Mouse (Mus musculus): ENCODE results near the gene Adap2. TPM values are rescaled to one million over a fixed set of nuclear protein-coding genes. Genes with fewer than 3 reads are reported as not detected.
"Not testable (repeated sequence)": the region's sequence is repeated elsewhere in the genome, so short reads cannot be mapped to it uniquely, and the experiment has no call there.

Gene Adap2
- total RNA-seq, 2 experiments from 2014 or later = 7.1 to 10.6 TPM

DNA sequence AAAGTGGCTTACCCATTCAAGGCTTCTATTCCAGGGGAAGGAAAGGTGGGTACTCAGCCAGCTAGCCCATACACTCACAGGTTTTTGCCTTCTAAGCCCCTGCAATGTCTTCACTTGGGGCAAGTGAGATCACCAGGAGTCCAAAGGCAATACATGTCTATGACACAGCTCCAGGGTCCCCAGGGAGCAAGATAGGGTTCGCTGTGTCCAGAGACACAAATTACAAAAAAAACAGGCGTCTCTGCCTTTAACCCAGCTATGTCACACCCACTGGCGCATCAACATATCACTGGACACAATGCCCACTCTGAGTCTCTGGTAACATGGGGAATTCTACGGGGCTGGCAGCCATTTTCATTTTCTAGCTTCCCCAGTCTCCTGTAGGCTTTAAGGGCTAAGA, 2.1 kb downstream of the Adap2 start:
- intact Hi-C loops (cut with DNase I) = no loop called here
- no peak for DNase-seq (ENCODE audit: low spot score in 2 of 2)

DNA sequence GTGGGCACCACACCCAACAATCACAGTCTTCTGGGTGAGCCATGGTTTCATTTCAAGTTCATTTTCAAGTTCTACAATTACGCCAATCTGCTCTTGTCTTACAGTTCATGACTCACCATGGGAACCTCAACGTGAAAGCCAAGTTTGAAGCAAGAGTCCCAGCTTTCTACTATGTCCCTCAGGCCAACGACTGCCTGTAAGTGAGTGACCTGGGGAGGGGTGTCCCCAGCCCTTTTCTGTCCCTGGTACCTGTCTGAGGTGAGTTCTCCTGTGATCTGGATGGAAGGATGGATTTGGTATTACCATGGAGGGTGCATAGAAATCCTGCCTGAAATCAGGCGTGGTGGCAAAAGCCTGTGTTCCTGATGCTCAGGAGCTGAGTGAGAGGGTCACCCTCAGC, 2.9 kb downstream of the Adap2 start:
- intact Hi-C loops (cut with DNase I) = no loop called here
- no peak for DNase-seq (ENCODE audit: low spot score in 2 of 2)

DNA sequence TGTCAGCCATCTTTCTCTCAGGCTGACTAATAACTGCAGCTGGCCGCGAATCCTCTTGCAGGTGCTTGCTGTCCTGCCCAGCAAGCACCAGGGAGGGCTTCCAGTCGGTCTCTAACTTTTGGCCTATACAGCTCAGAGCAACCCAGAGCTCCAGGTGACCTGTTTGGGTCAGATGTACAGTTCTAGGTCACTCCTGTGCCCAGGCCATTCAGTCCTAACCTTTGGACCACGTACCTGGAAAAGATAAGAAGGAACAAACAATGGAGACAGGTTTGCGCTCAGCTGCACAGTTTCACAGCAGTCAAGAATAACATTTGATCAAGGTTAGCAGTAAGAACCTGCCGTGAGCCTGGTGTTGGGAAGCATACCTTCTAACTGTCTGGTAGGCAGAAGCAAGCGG, 5.1 kb downstream of the Adap2 start:
- no peak for DNase-seq (ENCODE audit: low spot score in 2 of 2)
- intact Hi-C loops (cut with DNase I) = no loop called here

DNA sequence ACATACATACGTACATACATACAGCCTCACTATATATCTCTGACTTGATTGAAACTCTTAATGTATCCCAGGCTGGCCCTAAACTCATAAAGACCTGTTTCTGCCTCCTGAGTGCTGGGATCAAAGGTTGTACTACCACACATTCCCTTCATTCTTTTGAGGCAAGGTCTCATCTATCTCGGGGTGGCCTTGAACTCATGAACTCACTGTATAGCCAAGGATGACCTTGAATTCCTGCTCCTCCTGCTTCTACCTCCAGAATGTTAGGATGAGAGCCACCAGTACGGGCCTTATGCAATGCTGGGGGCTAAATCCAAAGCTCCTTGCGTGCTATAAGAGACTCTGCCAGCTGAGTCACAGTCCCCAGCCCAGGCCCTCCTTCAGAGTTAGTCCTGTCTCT, 7.1 kb downstream of the Adap2 start:
- intact Hi-C loops (cut with DNase I) = no loop called here
- no peak for DNase-seq (ENCODE audit: low spot score in 2 of 2)

DNA sequence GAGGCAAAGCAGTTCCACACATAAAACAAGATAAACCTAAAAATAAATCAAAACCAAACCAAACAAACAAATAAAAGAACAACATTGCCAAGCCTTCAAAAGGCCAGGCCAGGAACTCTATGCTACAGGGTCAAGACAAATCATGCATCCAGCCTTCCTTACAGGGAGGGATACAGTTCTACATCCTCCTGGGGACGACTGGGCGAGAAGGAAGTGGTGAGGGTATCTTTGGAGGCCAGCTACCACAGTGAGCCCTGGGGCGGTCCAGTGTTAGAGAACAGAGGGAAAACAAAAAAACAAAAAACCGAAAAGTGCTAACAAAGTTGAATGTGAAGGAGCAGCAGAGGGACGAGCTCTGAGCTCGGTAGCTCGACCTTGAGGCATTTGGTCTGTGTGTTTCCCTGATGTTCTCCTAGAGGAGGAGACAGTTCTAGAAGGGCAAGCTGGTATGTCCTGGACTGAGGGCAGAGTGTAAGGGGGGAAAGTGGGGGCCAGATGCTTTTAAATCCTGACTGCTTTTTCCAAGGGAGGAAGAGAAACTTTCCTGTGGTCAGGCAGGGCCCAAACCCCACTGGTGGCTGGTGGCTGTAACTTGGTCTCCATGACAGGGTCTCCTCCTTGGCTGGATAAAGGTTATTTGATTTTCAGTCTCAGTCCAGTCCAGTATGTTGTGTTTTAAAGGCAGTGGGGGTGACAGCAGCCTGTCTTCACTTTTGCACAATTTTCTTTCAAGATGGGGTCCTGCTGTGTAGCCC, 9.6 kb downstream of the Adap2 start:
- DNase-seq (ENCODE audit: low spot score in 2 of 2) = no peak
- intact Hi-C loops (cut with DNase I) = no loop called here

DNA sequence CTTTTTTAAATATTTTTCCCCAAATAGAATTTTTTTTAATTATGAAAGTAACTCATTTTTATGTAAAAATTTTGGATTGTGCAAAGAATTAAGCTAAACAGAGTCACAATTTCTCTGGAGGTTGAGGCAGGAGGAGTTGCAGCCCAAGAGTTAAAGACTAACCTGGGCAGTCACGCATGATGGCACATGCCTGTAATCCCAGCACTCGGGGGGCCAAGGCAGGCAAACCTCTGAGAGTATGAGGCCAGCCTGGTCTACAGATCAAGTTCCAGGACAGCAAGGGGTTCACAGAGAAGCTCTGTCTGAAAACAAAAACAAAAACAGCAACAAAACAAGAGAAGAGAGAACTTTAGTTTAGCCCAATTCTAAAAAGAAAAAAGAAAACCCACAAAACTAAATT, 10.3 kb downstream of the Adap2 start:
- intact Hi-C loops (cut with DNase I) = no loop called here
- DNase-seq (ENCODE audit: low spot score in 2 of 2) = no peak

DNA sequence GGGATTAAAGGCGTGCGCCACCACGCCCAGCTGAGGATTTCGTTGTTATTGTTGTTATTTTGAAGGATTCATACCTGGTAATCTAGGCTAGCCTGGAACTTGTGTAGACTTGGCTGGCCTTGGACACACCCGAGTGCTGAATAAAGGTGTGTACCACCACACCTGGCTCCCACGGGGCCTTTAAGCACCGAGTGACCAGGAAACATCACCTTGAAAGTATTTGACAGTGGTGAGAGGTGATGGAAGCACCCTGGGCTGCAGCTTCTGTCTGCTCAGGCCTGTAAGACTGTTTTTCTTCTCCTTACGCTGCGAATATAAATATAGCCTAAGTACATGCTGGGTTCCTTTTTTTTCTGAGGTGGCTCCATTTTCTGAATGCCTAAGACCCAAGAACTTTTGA, 14.2 kb downstream of the Adap2 start:
- intact Hi-C loops (cut with DNase I) = no loop called here
- DNase-seq (ENCODE audit: low spot score in 2 of 2) = no peak

DNA sequence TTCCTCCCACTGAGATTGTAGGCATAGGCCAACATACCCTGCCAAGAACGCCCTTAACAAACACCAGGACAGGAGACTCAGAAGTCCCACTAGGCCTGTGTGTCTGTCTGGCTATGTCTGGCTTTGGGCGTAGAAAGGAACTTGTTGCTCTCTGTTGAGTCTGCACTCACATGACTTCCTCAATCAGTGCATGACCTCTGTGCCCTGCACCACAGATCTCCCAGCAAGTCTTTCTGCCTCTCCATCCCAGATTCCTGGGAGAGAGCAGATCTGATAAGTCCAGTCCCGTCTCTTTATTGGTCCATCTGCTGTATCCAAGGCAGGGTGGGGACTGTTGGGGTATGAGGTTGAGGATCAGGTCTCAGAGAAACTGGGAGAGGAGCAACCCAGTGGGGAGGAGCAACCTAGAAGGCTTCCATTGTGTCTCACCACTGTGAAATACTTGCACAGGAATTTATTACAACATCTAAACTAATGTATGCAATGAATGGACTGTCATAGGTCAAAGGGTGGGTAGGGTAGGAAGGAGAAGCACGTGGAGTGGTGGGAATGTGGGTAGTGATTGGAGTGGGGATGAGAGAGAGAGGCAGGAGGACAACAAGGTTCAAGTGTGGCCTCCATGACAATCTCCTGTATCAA, 14.8 kb downstream of the Adap2 start:
- DNase-seq (ENCODE audit: low spot score in 2 of 2) = no peak
- intact Hi-C loops (cut with DNase I) = no loop called here

DNA sequence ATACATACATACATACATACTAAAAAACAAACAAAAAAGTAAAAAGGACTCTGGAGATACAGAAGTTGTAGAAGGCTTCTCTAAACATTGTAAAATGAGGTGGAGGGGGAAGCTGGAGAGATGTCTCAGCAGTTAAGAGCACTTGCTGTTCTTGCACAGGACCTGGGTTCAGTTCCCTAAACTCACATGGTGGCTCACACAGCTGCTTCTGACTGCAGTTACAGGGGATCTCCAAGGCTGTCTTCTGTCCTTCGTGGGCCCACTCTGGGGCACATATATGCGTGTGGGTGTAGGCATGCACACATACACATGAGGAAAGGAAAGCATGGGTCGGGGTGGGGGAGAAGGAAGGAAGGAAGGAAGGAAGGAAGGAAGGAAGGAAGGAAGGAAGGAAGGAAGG, 15.7 kb downstream of the Adap2 start:
- no peak for DNase-seq (ENCODE audit: low spot score in 2 of 2)
- intact Hi-C loops (cut with DNase I) = no loop called here

DNA sequence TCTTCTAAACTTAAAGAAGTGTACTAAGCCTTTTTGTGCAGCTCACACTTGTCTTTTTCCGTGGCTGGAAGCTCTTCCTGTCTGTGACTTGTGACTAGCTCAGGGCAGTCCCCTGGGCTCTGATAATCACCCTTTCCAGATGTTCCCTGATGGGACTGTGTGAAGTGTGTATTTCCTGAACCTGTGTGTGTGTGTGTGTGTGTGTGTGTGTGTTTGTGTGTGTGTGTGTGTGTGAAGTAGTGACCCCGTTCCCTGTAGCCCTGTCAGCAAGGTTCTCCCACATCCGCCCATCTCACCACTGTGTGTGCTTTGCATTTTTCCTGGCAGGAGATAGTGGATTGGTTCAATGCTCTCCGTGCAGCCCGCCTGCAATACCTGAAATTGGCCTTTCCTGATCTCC, 16.4 kb downstream of the Adap2 start:
- intact Hi-C loops (cut with DNase I) = no loop called here

DNA sequence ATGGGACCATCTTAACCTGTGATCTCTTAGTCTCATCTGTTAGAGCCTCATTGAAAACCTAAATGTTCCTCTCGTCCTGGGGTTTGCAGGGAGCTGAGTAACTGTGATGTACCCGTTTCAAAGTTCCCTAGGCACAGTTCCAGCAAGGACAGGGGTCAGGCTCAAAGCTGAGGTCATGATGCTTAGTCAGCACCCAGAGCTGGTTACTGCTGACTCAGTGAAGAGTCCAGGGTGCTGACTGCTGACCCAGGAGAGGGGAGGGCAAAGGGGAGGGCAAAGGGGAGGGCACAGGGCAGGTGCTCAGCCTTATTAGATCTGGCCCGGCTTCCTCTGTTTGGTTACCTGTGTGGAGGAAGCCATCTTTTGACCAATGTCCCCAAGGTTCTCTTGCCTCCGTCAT, 18.0 kb downstream of the Adap2 start:
- DNase-seq (ENCODE audit: low spot score in 2 of 2) = no peak
- intact Hi-C loops (cut with DNase I) = no loop called here

More for the DNA sequence above, 16.4 kb downstream of the Adap2 start:
- no peak for DNase-seq (ENCODE audit: low spot score in 2 of 2)

DNA sequence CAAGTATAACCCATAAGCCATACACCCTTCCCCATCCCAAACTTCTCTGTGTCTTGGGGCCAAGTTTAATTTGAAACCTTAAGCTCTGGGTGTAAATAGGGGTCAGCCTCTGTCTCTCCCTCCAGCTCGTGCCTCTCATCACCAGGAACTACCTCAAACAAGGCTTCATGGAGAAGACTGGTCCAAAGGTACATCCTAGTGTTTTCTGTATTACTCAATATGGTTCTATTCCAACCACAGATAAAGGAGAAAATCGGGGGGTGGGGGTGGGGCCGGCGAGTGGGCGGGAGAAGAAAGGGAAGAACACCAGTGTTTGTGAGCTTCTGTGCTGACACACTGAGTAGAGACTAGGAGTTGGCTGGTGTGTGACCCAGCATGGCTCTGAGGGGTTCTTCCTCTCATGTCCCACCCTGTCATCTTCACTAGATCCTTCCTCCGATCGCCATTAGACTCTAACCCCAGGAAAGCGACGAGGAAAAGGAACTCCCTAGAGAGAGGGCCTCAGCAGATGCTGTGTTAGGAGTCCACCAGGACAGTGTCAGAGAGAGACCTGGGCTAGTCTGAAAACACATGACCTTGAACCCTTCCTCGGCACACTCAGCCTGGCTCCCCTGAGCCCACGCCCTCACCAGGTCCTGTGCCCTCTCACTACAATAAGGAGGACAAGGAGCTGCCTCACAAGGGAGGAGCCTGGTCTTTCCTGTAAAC, 20.2 kb downstream of the Adap2 start:
- intact Hi-C loops (cut with DNase I) = no loop called here
- DNase-seq (ENCODE audit: low spot score in 2 of 2) = no peak

DNA sequence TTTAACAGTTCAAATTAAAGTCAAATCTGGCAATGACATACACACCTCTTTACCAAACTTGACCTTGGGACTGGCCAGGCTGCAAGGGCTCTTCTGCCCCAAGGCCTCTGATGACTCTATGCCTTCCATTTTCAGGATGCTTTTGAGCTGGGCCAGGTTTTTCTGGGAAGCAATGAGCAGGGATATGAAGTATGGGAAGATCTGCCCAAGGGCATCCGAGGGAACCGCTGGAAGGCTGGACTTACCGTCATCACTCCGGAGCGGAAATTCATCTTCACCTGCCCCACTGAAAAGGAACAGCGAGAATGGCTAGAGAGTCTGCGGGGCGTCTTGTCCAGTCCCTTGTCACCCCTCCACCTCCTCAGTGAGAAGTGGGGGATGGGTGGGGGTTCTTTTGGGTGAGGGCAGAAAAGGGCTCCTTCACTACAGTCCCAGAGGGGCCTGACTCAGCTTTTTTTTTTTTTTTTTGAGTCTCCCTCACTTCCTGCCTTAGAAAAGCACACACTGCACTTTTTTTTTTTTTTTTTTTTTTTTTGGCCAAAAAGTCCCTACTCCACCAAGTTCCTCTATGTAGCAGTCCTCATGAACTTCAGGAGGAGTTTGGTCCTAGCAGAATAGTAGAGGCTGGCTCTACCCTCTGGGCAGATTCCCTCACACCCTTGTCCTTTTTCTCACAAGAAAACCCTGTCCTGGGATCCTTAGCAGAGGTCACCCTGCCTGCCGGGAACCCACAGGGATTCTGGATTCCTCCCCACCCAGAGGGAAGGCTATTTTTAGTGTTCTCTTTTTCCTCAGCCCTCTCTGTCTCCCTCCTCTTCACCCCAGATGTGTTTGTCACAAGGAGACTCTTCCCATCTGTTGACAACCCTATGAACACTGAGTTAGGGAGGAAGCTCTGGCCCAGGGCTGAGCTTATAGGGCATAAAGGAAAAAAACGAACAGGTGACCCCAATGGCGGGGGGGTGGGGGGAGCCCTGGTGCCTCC, 23.3 kb downstream of the Adap2 start:
- intact Hi-C loops (cut with DNase I) = no loop called here
- no peak for DNase-seq (ENCODE audit: low spot score in 2 of 2)

DNA sequence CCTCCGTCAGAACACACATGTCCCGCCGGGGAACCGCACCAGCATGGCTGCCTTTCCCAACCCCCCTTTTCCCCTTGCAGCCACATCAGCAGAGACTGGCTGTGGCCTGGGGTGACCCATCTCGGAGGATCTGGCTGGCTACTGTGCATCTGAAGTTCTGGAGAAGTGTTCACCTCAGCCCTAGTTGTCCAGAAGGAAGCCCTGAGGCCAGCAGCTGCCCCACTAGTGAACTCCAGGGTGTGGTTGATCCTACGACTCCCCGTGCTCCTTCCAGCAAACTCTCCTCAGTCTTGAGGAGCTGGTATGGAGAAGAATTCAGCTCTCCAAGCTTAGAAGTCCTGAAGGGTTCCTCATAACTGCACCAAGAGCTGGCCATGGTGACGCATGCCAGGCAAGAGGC, 24.4 kb downstream of the Adap2 start:
- intact Hi-C loops (cut with DNase I) = no loop called here
- DNase-seq (ENCODE audit: low spot score in 2 of 2) = no peak

DNA sequence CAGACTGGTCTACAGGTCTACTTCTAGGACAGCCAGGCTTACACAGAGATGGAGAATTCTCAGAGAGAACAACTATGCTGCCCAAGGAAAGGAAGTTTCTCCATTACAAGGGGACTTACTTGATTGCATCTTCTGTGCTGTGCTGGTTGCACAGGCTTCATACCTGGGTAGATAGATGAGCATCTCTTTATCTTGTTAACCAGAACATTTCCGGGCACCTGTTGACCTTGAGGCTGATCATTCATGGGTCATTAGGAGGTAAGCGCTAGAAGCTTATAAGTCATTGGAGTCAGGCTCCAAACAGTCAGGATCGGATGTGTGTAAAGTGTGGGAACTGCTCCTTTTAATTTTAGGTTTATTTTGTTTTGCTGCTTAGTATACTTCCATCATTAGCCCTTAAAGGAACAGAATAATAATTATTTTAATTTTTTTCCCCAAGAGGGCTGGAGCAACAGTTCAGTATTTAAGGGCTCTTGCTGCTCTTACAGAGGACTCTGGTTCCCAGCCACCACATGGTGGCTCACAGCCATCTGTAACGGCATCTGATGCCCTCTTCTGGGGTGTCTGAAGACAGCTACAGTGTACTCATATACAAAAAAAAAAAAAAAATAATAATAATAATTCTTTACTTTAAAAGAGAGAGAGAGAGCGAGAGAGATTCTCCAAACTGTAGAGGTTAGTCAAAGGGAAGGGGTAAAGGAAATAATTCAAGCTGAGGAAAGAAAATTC, 27.3 kb downstream of the Adap2 start:
- intact Hi-C loops (cut with DNase I) = no loop called here
- no peak for DNase-seq (ENCODE audit: low spot score in 2 of 2)

DNA sequence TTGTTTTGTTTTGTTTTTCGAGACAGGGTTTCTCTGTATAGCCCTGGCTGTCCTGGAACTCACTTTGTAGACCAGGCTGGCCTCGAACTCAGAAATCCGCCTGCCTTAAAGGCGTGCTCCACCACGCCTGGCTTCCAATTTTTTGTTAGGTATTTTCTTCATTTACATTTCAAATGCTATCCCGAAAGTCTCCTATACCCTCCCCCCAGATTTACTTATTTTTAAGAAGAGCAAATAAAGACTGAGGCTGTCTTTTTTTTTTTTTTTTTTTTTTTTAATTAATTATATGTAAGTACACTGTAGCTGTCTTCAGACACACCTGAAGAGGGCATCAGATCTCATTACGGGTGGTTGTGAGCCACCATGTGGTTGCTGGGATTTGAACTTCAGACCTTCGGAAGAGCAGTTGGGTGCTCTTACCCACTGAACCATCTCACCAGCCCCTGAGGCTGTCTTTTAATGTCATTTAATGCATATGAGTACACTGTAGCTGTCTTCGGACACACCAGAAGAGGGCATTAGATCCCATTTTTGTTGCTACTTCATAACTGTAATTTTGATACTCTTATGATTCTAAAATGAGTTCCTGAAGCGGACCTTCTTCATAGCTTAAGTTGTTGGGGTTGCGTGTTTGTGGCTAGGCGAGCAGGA, 29.3 kb downstream of the Adap2 start:
- DNase-seq (ENCODE audit: low spot score in 2 of 2); intact Hi-C loops (cut with DNase I): not testable (repeated sequence)

DNA sequence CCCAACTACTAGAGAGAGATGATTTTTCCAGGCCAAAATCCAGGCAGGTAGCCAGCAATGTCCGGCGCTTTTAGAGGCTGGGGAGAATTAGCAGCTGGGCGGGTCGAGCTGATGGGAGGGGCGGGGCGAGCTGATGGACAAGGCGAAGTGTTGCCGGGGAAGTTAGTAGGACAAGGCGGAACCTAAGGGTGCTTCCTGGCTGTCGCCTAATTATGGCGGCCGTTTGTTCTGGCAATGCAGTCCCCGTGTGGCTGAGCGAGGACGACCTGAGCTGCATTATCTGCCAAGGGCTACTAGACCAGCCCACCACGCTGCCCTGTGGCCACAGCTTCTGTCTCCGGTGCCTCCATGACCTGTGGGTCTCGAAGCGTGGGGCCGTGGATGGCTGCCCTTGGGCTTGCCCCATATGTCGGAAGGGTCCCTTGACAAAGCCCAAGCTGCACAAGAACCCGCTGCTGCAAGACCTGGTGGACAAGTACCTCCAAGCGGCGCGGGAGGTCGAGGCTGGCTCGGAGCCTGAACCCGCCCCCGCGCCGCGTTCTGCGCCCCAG, 29.9 kb downstream of the Adap2 start, which contains the start of gene Rnf135:
TSS of gene Rnf135 (plus strand) at position 147 of the 551 bp plus-strand sequence.
- intact Hi-C loops (cut with DNase I) = no loop called here
- peak; percentile 71 to 74 for DNase-seq (ENCODE audit: low spot score in 2 of 2)

DNA sequence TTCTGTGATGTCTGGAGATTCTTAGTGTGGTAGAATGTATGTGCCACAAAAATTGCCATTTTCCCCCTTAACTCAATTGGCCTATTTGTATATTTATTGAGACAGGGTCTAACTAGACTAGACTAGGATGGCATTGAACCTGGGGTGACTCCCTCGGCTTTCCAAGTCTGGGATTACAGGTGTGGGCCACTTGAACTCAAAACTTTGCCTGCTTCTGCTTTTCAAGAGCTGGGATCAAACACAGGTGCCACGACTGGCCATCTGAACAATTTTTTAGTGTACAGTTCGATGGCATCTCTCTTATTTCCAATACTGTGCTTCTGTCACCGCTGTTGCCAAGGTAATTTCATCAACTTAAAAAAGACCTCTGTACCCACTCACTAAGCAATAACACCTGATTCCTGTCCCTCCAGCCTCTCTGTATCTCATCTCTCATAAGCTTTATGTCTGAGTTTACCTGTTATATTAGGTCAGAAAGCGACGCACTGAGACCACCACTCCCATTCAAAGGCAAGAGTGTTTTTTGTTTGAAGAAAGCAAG, 30.7 kb downstream of the Adap2 start:
- no peak for DNase-seq (ENCODE audit: low spot score in 2 of 2)
- intact Hi-C loops (cut with DNase I) = no loop called here

Data from left cerebral cortex, postnatal 36 days (tissue).